Mouse (Mus musculus) cerebellum, postnatal 4 days (tissue): ENCODE measurements around the gene Mast2.
A peak's percentile ranks its signal among the peaks of the same experiment; 100 is the strongest.

Experiments used
- DNase-seq, 2 experiments: peaks; one replicate each; pipeline ENCODE4 v3.0.0; 2022; ENCODE audit warnings: low spot score in 2 of 2, mixed read lengths in 1 of 2

Gene Mast2

GRCm38 (mm10) chr4:116464126-116464981, at the start of gene Mast2:
Gene Mast2, minus strand, starts transcription at chr4:116464183.
- DNase-seq, result peak; percentile 70 to 84

GRCm38 (mm10) chr4:116507425-116508218, 43.6 kb upstream of the Mast2 start, which contains the start of gene Ipp:
Gene Ipp, plus strand, starts transcription at chr4:116507549.
- DNase-seq, result peak; percentile 86 to 93

GRCm38 (mm10) chr4:116506886-116507424, 43.0 kb upstream of the Mast2 start:
- DNase-seq, result peak in 1 of 2 experiments; percentile 3

GRCm38 (mm10) chr4:116499978-116500377, 36.0 kb upstream of the Mast2 start:
- DNase-seq, result no peak

- DNase-seq, result no peak
These were observed 29.7 kb upstream of the Mast2 start for GRCm38 (mm10) chr4:116493646-116494045.

GRCm38 (mm10) chr4:116492460-116492859, 28.5 kb upstream of the Mast2 start:
- DNase-seq, result no peak

- DNase-seq, result no peak
These were observed 27.9 kb upstream of the Mast2 start for GRCm38 (mm10) chr4:116491886-116492285.

- peak in 1 of 2 experiments; percentile 38 for DNase-seq
These were observed 27.1 kb upstream of the Mast2 start for GRCm38 (mm10) chr4:116491119-116491536.

- no peak for DNase-seq
These were observed 19.5 kb upstream of the Mast2 start for GRCm38 (mm10) chr4:116483476-116483875.

- no peak for DNase-seq
These were observed 17.3 kb upstream of the Mast2 start for GRCm38 (mm10) chr4:116481322-116481721.

GRCm38 (mm10) chr4:116463231-116464125, 505 bp downstream of the Mast2 start:
- peak; percentile 31 to 43 for DNase-seq

- no peak for DNase-seq
These were observed 2.0 kb downstream of the Mast2 start for GRCm38 (mm10) chr4:116461943-116462342.

GRCm38 (mm10) chr4:116451553-116451952, 12.4 kb downstream of the Mast2 start:
- DNase-seq, result no peak

- DNase-seq, result no peak
These were observed 14.0 kb downstream of the Mast2 start for GRCm38 (mm10) chr4:116449951-116450350.

GRCm38 (mm10) chr4:116448673-116449072, 15.3 kb downstream of the Mast2 start:
- peak in 1 of 2 experiments; percentile 33 for DNase-seq

GRCm38 (mm10) chr4:116439383-116439782, 24.6 kb downstream of the Mast2 start:
- DNase-seq, result no peak

GRCm38 (mm10) chr4:116438561-116438960, 25.4 kb downstream of the Mast2 start:
- DNase-seq, result no peak

- DNase-seq, result no peak
These were observed 28.4 kb downstream of the Mast2 start for GRCm38 (mm10) chr4:116435626-116436025.

- DNase-seq, result no peak
These were observed 41.8 kb downstream of the Mast2 start for GRCm38 (mm10) chr4:116422186-116422585.

GRCm38 (mm10) chr4:116421170-116421569, 42.8 kb downstream of the Mast2 start:
- no peak for DNase-seq

GRCm38 (mm10) chr4:116412993-116413392, 51.0 kb downstream of the Mast2 start:
- DNase-seq, result no peak
